Mouse (Mus musculus) MN1 (cell line): Measurements from ENCODE around the gene Ppp1r10.

ENCODE experiments used
- DNase-seq: peaks from one replicate; pipeline ENCODE4 v3.0.0-alpha.2; 2016; ENCODE audit warnings: low spot score

The Ppp1r10 gene

DNA sequence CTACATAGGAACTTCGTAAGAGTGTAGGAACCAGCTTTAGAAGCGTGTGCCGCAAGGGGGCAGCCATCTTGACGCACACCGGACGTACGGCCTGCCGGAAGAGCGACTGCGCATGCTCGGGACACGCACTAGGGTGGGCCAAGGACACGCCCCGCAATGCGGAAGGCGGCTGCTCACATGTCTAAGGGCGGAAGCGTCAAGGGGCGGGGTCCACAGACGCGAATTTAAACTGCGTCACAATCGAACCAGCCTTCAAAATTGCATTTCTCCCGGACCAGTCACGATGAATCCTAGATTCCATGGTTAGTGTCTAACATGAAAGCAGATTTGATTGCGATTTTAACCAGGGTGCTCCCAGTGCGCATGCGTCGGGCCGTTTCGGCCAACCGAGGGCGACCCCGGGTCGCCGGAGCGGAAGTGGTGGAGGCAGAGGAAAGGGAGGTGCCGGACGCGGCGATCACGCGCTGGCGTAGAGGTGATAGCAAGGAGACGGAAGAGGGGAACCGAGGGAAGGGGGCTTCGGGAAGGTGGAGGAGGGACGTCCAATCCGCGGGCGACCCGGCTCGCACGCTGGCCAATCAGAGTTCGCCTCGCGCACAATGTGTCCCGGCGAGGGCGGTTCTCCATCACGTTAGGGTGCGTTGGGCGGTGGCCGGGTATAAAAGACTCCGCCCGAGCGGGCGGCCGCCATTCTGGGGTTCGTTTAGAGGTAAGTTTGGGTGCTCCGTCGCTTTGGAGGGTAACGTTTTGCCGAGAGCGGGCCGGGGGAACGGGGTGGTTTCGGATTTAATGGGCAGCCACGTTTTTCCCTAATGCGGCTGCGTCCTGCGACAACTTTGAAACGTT, at the start of gene Ppp1r10, which contains the start of gene Mrps18b:
Ppp1r10 (plus strand) TSS at position 138 of the 846 bp plus-strand sequence.
Mrps18b (minus strand) TSS at position 93 of the 846 bp plus-strand sequence.
- DNase-seq, result peak; percentile 99

DNA sequence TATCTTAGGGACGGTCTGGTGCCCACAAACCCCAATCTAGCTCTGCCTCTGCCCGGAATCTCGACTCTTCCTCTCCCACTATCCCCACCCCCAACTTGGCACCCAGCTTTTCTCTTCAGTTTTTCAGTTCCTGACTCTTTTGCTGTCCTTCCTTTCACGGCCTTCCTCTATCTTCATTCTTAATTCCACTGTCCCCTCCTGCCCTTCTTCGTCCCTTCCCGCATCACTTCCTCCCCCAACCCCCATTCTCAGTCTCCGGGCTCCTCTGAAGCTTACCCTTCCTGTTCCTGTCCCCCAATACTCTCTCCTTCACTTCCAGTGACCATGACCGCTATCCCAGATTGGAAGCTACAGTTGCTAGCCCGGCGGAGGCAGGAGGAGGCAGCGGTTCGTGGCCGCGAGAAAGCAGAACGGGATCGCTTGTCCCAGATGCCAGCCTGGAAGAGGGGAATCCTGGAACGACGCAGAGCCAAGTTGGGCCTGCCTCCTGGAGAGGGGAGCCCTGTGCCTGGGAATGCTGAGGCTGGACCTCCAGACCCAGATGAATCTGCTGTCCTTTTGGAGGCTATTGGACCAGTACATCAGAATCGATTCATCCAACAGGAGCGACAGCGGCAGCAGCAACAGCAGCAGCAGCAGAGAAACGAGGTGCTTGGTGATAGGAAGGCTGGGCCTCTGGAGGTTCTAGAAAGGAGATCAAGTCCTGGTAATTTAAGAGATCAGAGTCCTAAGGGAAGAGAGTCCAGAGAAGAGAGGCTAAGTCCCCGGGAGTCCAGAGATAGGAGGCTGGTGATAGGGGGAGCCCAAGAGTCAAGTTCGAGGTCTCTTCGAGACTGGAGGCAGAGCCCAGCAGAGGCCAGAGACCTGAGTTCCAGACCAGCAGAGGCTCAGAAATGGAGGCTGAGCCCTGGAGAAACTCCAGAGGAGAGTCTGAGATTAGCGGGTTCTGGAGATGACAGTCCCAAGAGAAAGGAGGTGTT, 49.0 kb upstream of the Ppp1r10 start:
- peak; percentile 66 for DNase-seq

DNA sequence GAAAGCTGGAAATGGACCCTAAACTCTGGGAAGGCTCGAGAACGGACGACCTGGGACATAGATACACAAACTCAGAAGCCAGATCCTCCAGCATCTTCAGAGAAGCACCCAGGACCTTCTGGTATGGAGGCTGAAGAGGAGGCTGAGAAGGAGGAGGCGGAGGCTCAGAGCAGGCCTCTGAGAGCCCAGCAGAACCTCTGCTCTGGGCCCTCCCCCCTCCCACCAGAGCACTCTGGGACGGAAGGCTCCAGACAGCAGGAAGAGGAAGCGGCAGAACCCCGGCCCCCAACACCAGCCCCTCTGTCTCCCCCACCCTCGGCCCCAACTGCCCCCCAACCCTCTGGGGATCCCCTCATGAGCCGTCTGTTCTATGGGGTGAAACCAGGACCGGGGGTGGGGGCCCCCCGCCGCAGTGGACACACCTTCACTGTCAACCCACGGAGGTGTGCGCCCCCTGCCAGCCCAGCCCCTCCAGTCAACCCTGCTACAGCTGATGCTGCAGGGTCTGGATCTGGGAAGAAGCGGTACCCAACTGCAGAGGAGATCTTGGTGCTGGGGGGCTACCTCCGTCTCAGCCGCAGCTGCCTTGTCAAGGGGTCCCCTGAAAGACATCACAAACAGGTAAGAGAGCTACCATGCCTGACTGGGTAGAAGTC, 47.9 kb upstream of the Ppp1r10 start:
- no peak for DNase-seq

DNA sequence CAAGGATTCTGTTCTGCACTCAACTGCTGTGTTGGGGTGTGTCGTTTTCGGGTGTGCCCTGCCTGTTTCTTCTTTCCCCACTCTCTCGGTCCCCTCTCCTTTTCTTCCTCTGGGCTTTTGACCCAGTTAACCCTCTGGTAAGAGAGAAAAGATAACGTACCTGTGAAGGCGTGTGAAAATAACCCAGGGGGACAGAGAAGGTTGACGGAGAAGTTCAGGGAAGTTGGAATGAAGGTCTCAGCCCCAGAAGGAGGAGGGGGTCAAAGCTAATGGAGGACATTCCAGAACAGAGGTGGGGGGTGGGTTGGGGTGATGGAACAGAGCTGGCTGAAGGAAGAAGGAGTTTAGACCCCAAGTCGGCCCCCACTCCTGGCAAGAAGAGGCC, 47.3 kb upstream of the Ppp1r10 start:
- DNase-seq, result no peak

DNA sequence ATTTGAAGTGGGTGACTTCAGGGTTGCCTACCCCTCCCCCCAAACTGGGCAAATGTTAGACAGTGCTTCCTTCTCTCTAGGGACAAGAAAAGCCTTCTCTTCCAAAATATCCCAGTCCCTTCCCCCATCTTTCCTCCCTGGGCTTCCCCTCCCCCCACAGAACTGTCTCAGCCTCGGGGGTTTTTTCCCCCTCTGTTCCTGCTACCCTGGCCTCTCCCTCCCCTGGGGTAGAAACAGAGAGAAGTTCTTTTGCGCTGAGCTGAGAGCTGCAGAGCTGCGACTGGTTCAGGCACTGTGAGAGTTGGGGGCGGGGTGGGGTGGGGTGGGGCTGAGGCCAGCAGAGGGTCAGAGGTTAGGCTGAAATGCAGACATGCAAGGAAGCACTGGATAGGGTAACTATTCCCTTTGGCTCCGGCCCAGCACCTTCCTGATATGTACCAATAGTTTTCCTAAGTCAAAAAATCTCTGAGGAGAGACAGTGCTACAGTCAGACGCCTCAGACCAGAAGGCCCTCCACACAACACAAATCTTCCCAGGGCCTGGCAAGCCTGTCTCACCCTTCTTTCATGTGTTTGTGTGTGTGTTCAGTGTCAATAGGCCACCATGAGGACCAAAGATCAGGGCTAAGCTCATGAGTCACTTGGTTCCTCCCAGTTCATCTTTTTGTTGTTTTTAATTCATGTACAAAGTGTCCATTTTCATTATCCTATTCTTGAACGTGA, 46.7 kb upstream of the Ppp1r10 start:
- DNase-seq, result peak; percentile 36

DNA sequence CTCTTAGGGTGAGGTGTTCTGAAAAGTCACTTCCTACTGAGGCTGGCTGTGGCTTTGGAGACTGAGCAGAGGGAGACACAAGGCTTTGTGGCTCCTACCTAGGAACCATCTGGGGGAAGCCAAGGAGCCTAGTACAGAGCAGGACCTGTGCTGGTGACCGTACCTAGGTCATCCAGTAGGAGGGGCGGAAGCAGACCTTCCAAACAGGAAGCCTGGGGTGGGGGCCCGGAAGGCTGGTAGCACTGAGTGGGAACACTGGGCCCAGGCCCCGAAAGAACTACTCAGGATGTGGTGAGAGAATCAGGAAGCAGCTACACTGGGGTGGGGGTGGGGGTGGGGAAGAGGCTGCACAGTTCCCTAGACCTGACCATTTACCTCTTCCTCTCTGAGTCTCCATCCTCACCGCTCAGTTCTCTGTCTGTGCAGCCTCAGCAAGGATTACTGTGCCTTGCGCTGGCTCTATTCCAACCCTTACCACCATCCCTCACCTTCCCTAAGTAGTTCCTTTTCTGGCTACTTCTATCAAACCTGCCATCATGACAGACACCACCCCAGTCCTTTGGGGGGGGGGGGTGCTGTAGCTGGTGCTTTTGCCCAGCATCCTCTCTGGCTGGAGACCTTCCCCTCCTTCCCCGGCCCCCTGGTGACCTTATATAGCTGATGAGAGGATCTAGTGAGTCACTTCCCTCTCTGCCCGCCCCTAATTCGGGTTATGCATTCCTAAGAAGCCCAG, 45.9 kb upstream of the Ppp1r10 start:
- DNase-seq, result peak; percentile 68

GRCm38 (mm10) chr17:35870884-35871696, 45.1 kb upstream of the Ppp1r10 start:
- DNase-seq, result no peak

DNA sequence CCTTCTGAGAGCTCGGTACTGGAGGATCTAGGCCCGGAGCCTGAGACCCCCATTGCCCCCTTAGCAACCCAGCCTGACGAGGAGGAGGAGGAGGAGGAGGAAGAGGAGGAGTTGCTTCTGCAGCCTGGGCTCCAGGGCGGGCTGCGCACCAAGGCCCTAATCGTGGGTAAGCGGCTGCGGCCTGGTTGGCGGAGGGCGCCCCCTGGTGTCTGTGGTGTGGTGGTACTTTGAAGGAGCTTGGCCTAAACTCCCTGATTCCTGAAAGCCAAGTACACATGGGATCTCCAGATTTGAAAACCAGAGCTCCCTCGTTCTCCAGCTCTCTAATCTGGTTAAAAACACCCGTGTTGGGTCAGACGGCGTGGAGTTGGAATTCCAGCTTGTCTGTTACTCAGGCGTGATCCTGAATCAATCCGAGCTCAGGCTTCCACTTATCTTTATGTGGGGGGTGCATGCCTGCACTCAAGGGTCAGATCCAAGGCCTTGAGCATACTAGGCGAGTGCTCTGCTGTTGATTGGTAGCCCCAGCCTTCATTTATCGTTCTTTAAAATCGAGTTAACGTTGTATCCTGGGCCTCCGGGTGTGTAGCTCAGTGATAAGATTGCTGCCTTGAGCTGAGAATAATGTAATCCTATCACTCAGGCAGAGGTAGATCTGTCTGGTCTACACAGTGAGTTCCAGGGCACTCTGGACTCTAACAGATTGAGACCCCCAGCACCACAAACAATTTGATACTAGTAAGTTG, 42.3 kb upstream of the Ppp1r10 start:
- DNase-seq, result peak; percentile 93

- DNase-seq, result peak; percentile 45
These were observed 41.5 kb upstream of the Ppp1r10 start for GRCm38 (mm10) chr17:35874721-35875120.

DNA sequence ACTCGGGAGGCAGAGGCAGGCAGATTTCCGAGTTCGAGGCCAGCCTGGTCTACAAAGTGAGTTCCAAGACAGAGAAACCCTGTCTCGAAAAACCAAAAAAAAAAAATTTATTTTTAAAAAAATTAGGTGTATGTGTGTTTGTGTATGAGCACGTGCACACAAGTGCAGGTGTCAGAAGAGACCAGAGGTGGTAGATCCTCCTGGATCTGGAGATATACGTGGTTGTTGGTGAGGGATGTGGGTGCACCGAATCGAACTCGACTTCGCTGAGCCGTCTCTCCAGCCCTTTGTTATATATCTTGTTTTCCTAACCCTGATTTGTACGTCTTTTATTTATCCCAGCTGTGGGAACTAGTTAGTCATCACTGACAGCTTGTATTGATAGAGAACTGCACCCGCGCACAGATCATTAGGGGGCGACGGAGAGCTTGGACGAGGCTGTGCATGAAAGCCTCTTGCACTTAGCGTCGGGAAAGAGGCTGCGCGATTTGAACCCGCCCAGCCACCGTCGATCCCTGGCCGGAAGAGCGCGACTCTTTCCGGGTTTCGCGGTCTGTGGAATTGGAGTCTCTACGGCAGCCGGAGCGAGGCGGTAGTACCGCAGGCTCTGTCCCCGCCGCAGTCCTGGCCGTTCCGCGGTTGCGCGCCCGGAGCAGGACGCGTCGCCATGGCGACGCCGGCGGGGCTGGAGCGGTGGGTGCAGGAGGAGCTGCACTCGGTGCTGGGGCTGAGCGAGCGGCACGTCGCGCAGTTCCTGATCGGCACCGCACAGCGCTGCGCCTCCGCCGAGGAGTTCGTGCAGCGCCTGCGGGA, 36.8 kb upstream of the Ppp1r10 start, which contains the start of gene Dhx16:
Dhx16 (plus strand) TSS at position 575 of the 813 bp plus-strand sequence.
- peak; percentile 98 for DNase-seq

DNA sequence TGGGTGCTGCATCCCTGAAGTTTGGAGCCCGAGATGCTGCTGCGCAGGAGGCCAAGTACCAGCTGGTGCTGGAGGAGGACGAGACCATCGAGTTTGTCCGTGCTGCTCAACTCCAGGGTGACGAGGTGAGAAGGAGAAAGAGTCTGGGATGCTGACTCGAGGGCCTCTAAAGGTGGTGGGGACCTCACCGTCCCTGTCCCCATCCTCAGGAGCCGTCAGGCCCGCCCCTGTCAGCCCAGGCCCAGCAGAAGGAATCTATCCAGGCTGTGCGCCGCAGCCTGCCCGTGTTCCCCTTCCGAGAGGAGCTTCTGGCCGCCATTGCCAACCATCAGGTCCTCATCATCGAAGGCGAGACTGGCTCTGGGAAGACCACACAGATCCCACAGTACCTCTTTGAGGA, 33.3 kb upstream of the Ppp1r10 start:
- DNase-seq, result no peak

DNA sequence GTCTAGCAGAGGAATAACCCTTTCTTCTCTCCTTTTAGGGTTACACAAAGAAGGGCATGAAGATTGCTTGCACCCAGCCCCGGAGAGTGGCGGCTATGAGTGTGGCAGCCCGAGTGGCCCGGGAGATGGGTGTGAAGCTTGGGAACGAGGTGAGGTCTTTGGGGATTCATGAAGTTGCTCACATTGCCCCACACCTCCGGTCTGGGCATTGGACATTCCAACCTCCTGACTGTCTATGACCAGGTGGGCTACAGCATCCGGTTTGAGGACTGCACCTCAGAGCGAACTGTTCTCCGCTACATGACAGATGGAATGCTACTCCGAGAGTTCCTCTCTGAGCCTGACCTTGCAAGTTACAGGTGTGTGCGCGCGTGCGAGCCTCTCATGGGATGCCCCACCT, 32.5 kb upstream of the Ppp1r10 start:
- no peak for DNase-seq

DNA sequence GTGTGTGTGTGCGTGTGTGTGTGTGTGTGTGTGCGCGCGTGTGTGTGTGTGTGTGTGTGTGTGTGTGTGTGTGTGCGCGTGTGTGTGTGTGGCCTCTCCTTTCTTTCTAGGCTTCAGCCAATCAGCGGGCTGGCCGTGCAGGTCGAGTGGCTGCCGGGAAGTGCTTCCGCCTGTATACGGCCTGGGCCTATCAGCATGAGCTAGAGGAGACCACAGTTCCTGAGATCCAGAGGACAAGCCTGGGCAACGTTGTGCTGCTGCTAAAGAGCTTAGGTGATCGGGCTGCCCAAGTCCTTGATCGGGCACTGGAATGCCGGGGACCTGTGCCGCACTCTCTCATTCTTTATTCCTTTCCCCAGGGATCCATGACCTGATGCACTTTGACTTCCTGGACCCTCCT, 28.5 kb upstream of the Ppp1r10 start:
- no peak for DNase-seq

DNA sequence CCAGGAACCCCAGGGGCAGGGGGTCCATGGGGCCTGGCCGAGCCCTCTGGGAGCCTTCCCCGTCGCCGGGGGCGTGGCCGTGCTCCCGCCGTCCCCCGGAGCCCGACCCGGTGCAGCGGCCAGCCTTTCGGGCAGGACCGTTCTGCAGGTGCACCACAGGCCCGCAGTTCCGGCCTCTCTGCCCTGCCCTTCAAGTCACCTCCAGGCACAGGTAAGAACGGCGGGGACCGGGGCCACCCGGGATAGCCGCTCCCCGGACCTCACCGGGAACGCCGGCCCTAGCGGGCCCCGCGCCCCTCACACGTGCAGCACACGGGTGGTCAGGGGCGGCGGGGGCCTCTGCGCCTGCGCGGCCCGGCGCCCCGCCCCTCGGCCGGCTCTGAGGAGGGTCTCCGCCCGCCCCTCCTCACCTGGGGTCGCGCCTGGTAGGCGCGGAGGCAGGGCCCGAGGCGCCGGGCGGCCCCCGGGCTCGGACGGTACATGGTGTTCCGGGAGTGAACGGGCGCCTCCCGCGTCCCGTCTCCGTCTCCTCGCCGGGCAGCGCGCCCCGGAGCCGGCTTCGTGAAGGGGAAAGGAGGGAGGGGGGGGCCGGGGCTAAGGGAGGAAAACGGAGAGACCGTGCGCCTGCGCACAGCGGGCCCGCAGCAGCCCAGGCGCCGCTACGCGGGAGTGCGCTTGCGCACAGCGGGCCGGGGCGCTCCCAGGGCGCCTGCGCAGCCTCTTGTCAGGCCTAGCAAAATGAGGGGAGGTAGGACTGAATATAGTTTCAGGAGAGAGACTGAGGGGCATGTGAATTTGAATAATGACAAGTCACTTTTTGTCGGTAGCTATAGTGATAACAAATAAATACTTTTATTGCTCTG, 19.2 kb upstream of the Ppp1r10 start, which contains the start of gene 2310061I04Rik:
2310061I04Rik (minus strand) TSS at position 651 of the 863 bp plus-strand sequence.
- peak; percentile 95 for DNase-seq

DNA sequence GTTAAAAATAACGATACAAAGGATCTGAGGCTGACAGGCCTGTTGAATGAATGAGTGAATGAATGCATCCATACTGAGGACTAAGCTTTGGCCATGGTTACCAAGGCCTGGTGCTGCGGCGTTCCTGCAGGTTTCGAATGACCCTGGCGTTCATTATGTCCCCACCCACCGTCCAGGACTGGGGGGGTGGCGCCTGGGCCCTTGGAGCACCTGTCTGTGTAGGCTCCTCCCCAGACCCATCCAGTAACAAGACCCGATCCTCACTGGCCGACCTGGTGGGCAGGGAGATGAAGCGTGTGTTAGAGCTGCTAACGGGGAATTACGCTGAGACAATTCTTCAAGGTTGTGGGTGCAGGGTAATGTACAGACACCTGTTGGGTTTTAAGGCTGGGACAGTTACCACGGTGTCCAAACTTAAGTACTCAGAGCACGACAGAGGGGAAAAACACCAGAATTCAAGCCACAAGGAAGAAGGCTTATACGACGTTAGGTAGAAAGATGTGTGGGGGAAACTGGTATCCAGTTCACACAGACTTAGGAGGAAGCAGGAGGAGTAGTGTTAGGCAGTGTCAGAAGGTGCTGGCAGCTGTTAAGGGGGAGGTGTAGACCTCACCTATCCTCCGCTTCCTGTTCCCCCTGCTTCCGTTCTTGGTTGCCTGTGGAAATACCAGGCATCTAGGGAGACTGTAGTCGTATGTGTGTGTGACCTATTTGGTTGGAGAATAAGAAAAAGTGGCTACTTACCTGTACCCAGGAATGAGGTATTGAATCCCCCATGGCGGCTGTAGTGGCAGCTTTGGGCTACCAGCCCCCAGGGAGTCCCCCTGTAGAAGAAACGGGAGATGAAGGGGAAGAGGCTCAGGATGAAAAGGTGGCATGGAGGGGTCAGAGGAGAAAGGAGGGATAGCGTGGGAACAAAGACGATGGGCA, 18.3 kb upstream of the Ppp1r10 start:
- DNase-seq, result no peak

GRCm38 (mm10) chr17:35900636-35901035, 15.6 kb upstream of the Ppp1r10 start:
- DNase-seq, result no peak
